Mouse (Mus musculus): ENCODE data around the gene Kcnq1.

- TF ChIP-seq ZNF384 (IDR thresholded peaks at IDR 0.05; ENCODE audit: low read depth, low read length) (no peak), CTCF (IDR thresholded peaks at IDR 0.05 in 2 of 3, conservative IDR thresholded peaks at IDR 0.05 in 1 of 3; ENCODE audit: control insufficient read depth in 1 of 3, insufficient read depth in 1 of 3, low read depth in 2 of 3, low read length in 3 of 3, poor library complexity in 1 of 3, severe bottlenecking in 1 of 3) (no peak), MAX (IDR thresholded peaks at IDR 0.05; ENCODE audit: low read length) (no peak), POLR2A (IDR thresholded peaks at IDR 0.05; ENCODE audit: control insufficient read depth in 1 of 2, insufficient read depth in 1 of 2, low read depth in 1 of 2, low read length in 2 of 2, poor library complexity in 1 of 2) (no peak), E2F4 (IDR thresholded peaks at IDR 0.05; ENCODE audit: borderline replicate concordance, low read depth, low read length) (no peak), BHLHE40 (IDR thresholded peaks at IDR 0.05; ENCODE audit: borderline replicate concordance, low read depth, low read length) (no peak), NELFE (IDR thresholded peaks at IDR 0.05; ENCODE audit: low read depth, low read length) (no peak), JUND (IDR thresholded peaks at IDR 0.05; ENCODE audit: low read depth, low read length) (no peak), CHD2 (IDR thresholded peaks at IDR 0.05; ENCODE audit: low read length) (no peak), ZMIZ1 (IDR thresholded peaks at IDR 0.05; ENCODE audit: low read depth, low read length) (no peak)
These were observed 84.7 kb downstream of the Kcnq1 start for GRCm38 (mm10) chr7:143190911-143191310.

All from MEL (cell line).